12 mouse cellular contexts compared by ENCODE assay signal in genomic region chr9:58043496-58044017, GRCm38 (mm10). TPM values are rescaled to one million over a fixed set of nuclear protein-coding genes. Genes with fewer than 3 reads are reported as not detected.
DNase-seq lines count a peak whose midpoint lies in the region; ATAC-seq and TF ChIP-seq lines count a peak whose summit lies in the region.
"Had no signal": no experiment of that assay in that cellular context is flagged by ENCODE, and none has a peak within 500 bp of the region (broad histone marks: within the 10 kb centered on the region; RNA-seq: fewer than 3 reads in every experiment).

No protein-coding gene starts in this region.

- peaks cover 99% of the 10 kb centered on the region for H3K4me1 ChIP-seq in hindbrain, embryonic 10.5 days (replicated peaks)
- peaks cover 22% of the 10 kb centered on the region for H3K4me1 ChIP-seq in hindbrain, postnatal 0 days (ENCODE audit: insufficient read depth, low read length)
- H3K4me1 ChIP-seq in forebrain, embryonic 15.5 days = peaks cover 91% of the 10 kb centered on the region
- H3K4me1 ChIP-seq in neural tube, embryonic 12.5 days = peaks cover 83% of the 10 kb centered on the region

- intact Hi-C loops in heart, postnatal 36 days (cut with DNase I) = loop anchor here (5.0 kb wide), 1 partner anchor 114 kb away; no protein-coding TSS in a partner anchor

- H3K4me3 ChIP-seq in hindbrain, embryonic 10.5 days = no peak overlapping the region
- no peak overlapping the region for H3K4me3 ChIP-seq in hindbrain, postnatal 0 days (ENCODE audit: low read length)
- no peak overlapping the region for H3K4me3 ChIP-seq in forebrain, embryonic 15.5 days
- no peak overlapping the region for H3K4me3 ChIP-seq in neural tube, embryonic 12.5 days
- H3K4me3 ChIP-seq: limb, embryonic 12.5 days had no signal

- TF ChIP-seq CTCF in hindbrain, postnatal 0 days (IDR thresholded peaks at IDR 0.05; ENCODE audit: low read depth) = no peak

- H3K9me3 ChIP-seq in hindbrain, embryonic 10.5 days = no peaks in the 10 kb centered on the region
- no peaks in the 10 kb centered on the region for H3K9me3 ChIP-seq in hindbrain, postnatal 0 days (ENCODE audit: low read length)
- no peaks in the 10 kb centered on the region for H3K9me3 ChIP-seq in forebrain, embryonic 15.5 days
- no peaks in the 10 kb centered on the region for H3K9me3 ChIP-seq in neural tube, embryonic 12.5 days
- H3K9me3 ChIP-seq: limb, embryonic 12.5 days had no signal

- no peaks in the 10 kb centered on the region for H3K36me3 ChIP-seq in hindbrain, embryonic 10.5 days
- no peaks in the 10 kb centered on the region for H3K36me3 ChIP-seq in hindbrain, postnatal 0 days (ENCODE audit: insufficient read depth, low read length)
- no peaks in the 10 kb centered on the region for H3K36me3 ChIP-seq in forebrain, embryonic 15.5 days
- H3K36me3 ChIP-seq in neural tube, embryonic 12.5 days = no peaks in the 10 kb centered on the region
- H3K36me3 ChIP-seq: limb, embryonic 12.5 days had no signal

- DNase-seq in hindbrain, embryonic 10.5 days (ENCODE audit: low spot score) = no peak
- DNase-seq in hindbrain, postnatal 0 days (ENCODE audit: low spot score) = no peak
- peak; percentile 55 to 64 for DNase-seq in heart, postnatal 36 days
- no peak for DNase-seq in adipocyte (ENCODE audit: low spot score)
- no peak for DNase-seq in embryo, embryonic 10.5 days (ENCODE audit: low spot score)
- DNase-seq in adrenal gland, postnatal 25 days = no peak
- DNase-seq: embryo, embryonic 11 days; kidney, postnatal 4 days; lung, postnatal 10 days had no signal

- H3K27ac ChIP-seq in hindbrain, embryonic 10.5 days = peak overlapping the region; percentile 84
- H3K27ac ChIP-seq in hindbrain, postnatal 0 days = no peak overlapping the region
- H3K27ac ChIP-seq in forebrain, embryonic 15.5 days (replicated peaks) = peak overlapping the region; percentile 74; the same call in 1 of the 2 replicates
- no peak overlapping the region for H3K27ac ChIP-seq in neural tube, embryonic 12.5 days

- no peak overlapping the region for H3K9ac ChIP-seq in hindbrain, postnatal 0 days (replicated peaks; ENCODE audit: low read length)
- no peak overlapping the region for H3K9ac ChIP-seq in forebrain, embryonic 15.5 days (replicated peaks)
- no peak overlapping the region for H3K9ac ChIP-seq in neural tube, embryonic 12.5 days
- H3K9ac ChIP-seq: limb, embryonic 12.5 days had no signal

- H3K27me3 ChIP-seq in hindbrain, embryonic 10.5 days (ENCODE audit: insufficient read depth, poor library complexity, severe bottlenecking) = peaks cover 58% of the 10 kb centered on the region
- no peaks in the 10 kb centered on the region for H3K27me3 ChIP-seq in hindbrain, postnatal 0 days (ENCODE audit: insufficient read depth, low read length)
- H3K27me3 ChIP-seq in forebrain, embryonic 15.5 days = no peaks in the 10 kb centered on the region
- peaks cover 11% of the 10 kb centered on the region; the same call in 1 of the 2 replicates for H3K27me3 ChIP-seq in neural tube, embryonic 12.5 days (replicated peaks)

- no peak overlapping the region for H3K4me2 ChIP-seq in hindbrain, postnatal 0 days (ENCODE audit: low read depth, low read length)
- no peak overlapping the region for H3K4me2 ChIP-seq in forebrain, embryonic 15.5 days (replicated peaks)
- no peak overlapping the region for H3K4me2 ChIP-seq in neural tube, embryonic 12.5 days (replicated peaks)
- H3K4me2 ChIP-seq: limb, embryonic 12.5 days had no signal

- WGBS in hindbrain, embryonic 10.5 days = 76% methylated on average over 10 of the region's 10 CpGs
- WGBS in hindbrain, postnatal 0 days = 48% methylated on average over 10 of the region's 10 CpGs
- WGBS in forebrain, embryonic 15.5 days = 61% methylated on average over 10 of the region's 10 CpGs
- 46% methylated on average over 10 of the region's 10 CpGs for WGBS in neural tube, embryonic 12.5 days

- no peak for ATAC-seq in hindbrain, postnatal 0 days
- ATAC-seq in forebrain, embryonic 15.5 days (replicated peaks) = no peak
- peak; percentile 48; the same call in 1 of the 2 replicates for ATAC-seq in neural tube, embryonic 12.5 days (ENCODE audit: low FRiP score, low read depth)

RNA-seq across cellular contexts. Expression of gene Stra6, which starts 20.0 kb away (rescaled TPM):
- 11.2 and 15.8 TPM in 2 replicates for polyA plus RNA-seq in hindbrain, embryonic 10.5 days (2016; fragmentation: Nextera tagmentation; extraction: Ambion mirVana)
- total RNA-seq in hindbrain, postnatal 0 days (2014; rRNA removed) = 16.0 and 19.2 TPM in 2 replicates
- polyA plus RNA-seq in hindbrain, postnatal 0 days (2015; fragmentation: Nextera tagmentation; extraction: Ambion mirVana) = 7.5 TPM in 2 replicates
- polyA plus RNA-seq in forebrain, embryonic 15.5 days (2015; fragmentation: Nextera tagmentation; extraction: Ambion mirVana) = 8.7 and 10.8 TPM in 2 replicates
- under 1 TPM; 0.16 to 0.47 TPM for total RNA-seq in heart, postnatal 36 days (2021)
- 40.5 and 46.6 TPM in 2 replicates for polyA plus RNA-seq in neural tube, embryonic 12.5 days (2016; fragmentation: Nextera tagmentation; extraction: Ambion mirVana)
- total RNA-seq in adrenal gland, postnatal 25 days (2021) = 1.6 and 2.1 TPM in 2 replicates

RNA-seq across cellular contexts. Expression of gene Cyp11a1, which starts 37.3 kb away (rescaled TPM):
- not detected in 2 replicates for polyA plus RNA-seq in hindbrain, embryonic 10.5 days (2016; fragmentation: Nextera tagmentation; extraction: Ambion mirVana)
- 4.1 and 4.3 TPM in 2 replicates for total RNA-seq in hindbrain, postnatal 0 days (2014; rRNA removed)
- 1.2 and 1.8 TPM in 2 replicates for polyA plus RNA-seq in hindbrain, postnatal 0 days (2015; fragmentation: Nextera tagmentation; extraction: Ambion mirVana)
- polyA plus RNA-seq in forebrain, embryonic 15.5 days (2015; fragmentation: Nextera tagmentation; extraction: Ambion mirVana) = 0.31 and 0.45 TPM in 2 replicates
- under 1 TPM; 0.16 to 0.22 TPM for total RNA-seq in heart, postnatal 36 days (2021)
- 0.17 TPM in 1 of 2 replicates, not detected in the other for polyA plus RNA-seq in neural tube, embryonic 12.5 days (2016; fragmentation: Nextera tagmentation; extraction: Ambion mirVana)
- total RNA-seq in adrenal gland, postnatal 25 days (2021) = 6,596 and 7,089 TPM in 2 replicates

Comparison
In these comparisons a context has a peak if more than half of its experiments do, and no peak if none do; other contexts are left out.
1. H3K27ac ChIP-seq: peak in hindbrain, embryonic 10.5 days (single experiment) and forebrain, embryonic 15.5 days (single experiment); none in hindbrain, postnatal 0 days (single experiment) and neural tube, embryonic 12.5 days (single experiment).
2. DNase-seq: peak in heart, postnatal 36 days (2 of 2); none in hindbrain, embryonic 10.5 days (single experiment), hindbrain, postnatal 0 days (single experiment), adipocyte (single experiment), embryo, embryonic 10.5 days (single experiment) and adrenal gland, postnatal 25 days (single experiment).